Comparison of ENCODE assay signal across 8 mouse cellular contexts in genomic region chr14:8173542-8174250, GRCm38 (mm10). TPM values are rescaled to one million over a fixed set of nuclear protein-coding genes. Genes with fewer than 3 reads are reported as not detected.
DNase-seq lines count a peak whose midpoint lies in the region; ATAC-seq and TF ChIP-seq lines count a peak whose summit lies in the region.
"Not testable (repeated sequence)": the region's sequence is repeated elsewhere in the genome, so short reads cannot be mapped to it uniquely, and the experiment has no call there.

No protein-coding gene starts in this region.

- 22% methylated on average over 5 of the region's 7 CpGs for WGBS in forebrain, embryonic 14.5 days
- 20% methylated on average over 5 of the region's 7 CpGs for WGBS in hindbrain, embryonic 14.5 days
- WGBS in neural tube, embryonic 15.5 days = 37% methylated on average over 7 of the region's 7 CpGs

- not testable (repeated sequence) for H3K27me3 ChIP-seq in forebrain, embryonic 14.5 days (replicated peaks; ENCODE audit: control insufficient read depth, insufficient read depth, low read length); hindbrain, embryonic 14.5 days (ENCODE audit: control insufficient read depth, insufficient read depth, low read length); neural tube, embryonic 15.5 days (replicated peaks)

- DNase-seq in MN1 (ENCODE audit: low spot score) = peak; percentile 47
- peak; percentile 66 for DNase-seq in cerebellum, adult 9-11 months
- peak; percentile 55 for DNase-seq in forebrain, embryonic 14.5 days (ENCODE audit: low spot score)
- peak; percentile 49 for DNase-seq in hindbrain, embryonic 14.5 days (ENCODE audit: low spot score)
- not testable (repeated sequence) for DNase-seq in left cerebral cortex, adult 2 months (ENCODE audit: extremely low spot score in 1 of 2, low spot score in 2 of 2)
- peak; percentile 35 for DNase-seq in lung, postnatal 14 days
- peak; percentile 32 for DNase-seq in thymus, postnatal 36 days

- peak overlapping the region; percentile 99 for H3K4me3 ChIP-seq in forebrain, embryonic 14.5 days (ENCODE audit: low read depth, low read length)
- H3K4me3 ChIP-seq in hindbrain, embryonic 14.5 days (replicated peaks; ENCODE audit: low read length) = peak overlapping the region; percentile 92
- H3K4me3 ChIP-seq in left cerebral cortex, adult 2 months = peak overlapping the region; percentile 98
- H3K4me3 ChIP-seq in neural tube, embryonic 15.5 days (replicated peaks) = peak overlapping the region; percentile 99

- H3K9me3 ChIP-seq in forebrain, embryonic 14.5 days (replicated peaks; ENCODE audit: control insufficient read depth, low read length); hindbrain, embryonic 14.5 days (ENCODE audit: control insufficient read depth, low read length); neural tube, embryonic 15.5 days (replicated peaks): not testable (repeated sequence)

- H3K9ac ChIP-seq in forebrain, embryonic 14.5 days (ENCODE audit: low read length) = peak overlapping the region; percentile 46
- H3K9ac ChIP-seq in hindbrain, embryonic 14.5 days = peak overlapping the region; percentile 93
- peak overlapping the region; percentile 56 for H3K9ac ChIP-seq in neural tube, embryonic 15.5 days (replicated peaks)

- peaks cover 20% of the 10 kb centered on the region for H3K36me3 ChIP-seq in forebrain, embryonic 14.5 days (ENCODE audit: control insufficient read depth, insufficient read depth, low read length)
- peaks cover 24% of the 10 kb centered on the region for H3K36me3 ChIP-seq in hindbrain, embryonic 14.5 days (replicated peaks; ENCODE audit: control insufficient read depth, insufficient read depth)
- H3K36me3 ChIP-seq in neural tube, embryonic 15.5 days = peaks cover 17% of the 10 kb centered on the region

- not testable (repeated sequence) for H3K4me1 ChIP-seq in forebrain, embryonic 14.5 days (ENCODE audit: control insufficient read depth, insufficient read depth, low read length); neural tube, embryonic 15.5 days
- peaks cover 11% of the 10 kb centered on the region for H3K4me1 ChIP-seq in hindbrain, embryonic 14.5 days (replicated peaks; ENCODE audit: control insufficient read depth, insufficient read depth, low read length)

- peak overlapping the region; percentile 56 for H3K4me2 ChIP-seq in forebrain, embryonic 14.5 days (ENCODE audit: low read length)
- peak overlapping the region; percentile 88 for H3K4me2 ChIP-seq in hindbrain, embryonic 14.5 days (replicated peaks)
- H3K4me2 ChIP-seq in neural tube, embryonic 15.5 days = peak overlapping the region; percentile 89

- intact Hi-C loops in left cerebral cortex, adult 2 months (cut with DNase I) = loop anchor here (2.0 to 10.0 kb wide), 2 partner anchors 41 to 81 kb away; partner anchors contain the start of genes Acox2 and Kctd6

- TF ChIP-seq CTCF in left cerebral cortex, adult 2 months (IDR thresholded peaks at IDR 0.05) = peak; percentile 26

- H3K27ac ChIP-seq in forebrain, embryonic 14.5 days (ENCODE audit: low read depth, low read length) = not testable (repeated sequence)
- peak overlapping the region; percentile 90 for H3K27ac ChIP-seq in hindbrain, embryonic 14.5 days
- peak overlapping the region; percentile 71 for H3K27ac ChIP-seq in left cerebral cortex, adult 2 months
- peak overlapping the region; percentile 90 for H3K27ac ChIP-seq in neural tube, embryonic 15.5 days (replicated peaks)

- not testable (repeated sequence) for ATAC-seq in forebrain, embryonic 14.5 days; hindbrain, embryonic 14.5 days (ENCODE audit: low FRiP score)
- ATAC-seq in neural tube, embryonic 15.5 days (ENCODE audit: low FRiP score) = peak; percentile 23

RNA-seq across cellular contexts. Expression of gene Pdhb, which starts 0.9 kb away (rescaled TPM):
- polyA plus RNA-seq in forebrain, embryonic 14.5 days (2014; fragmentation: Nextera tagmentation; extraction: Ambion mirVana) = 240 and 252 TPM in 2 replicates
- polyA plus RNA-seq in hindbrain, embryonic 14.5 days (2014; fragmentation: Nextera tagmentation; extraction: Ambion mirVana) = 271 and 280 TPM in 2 replicates
- total RNA-seq in left cerebral cortex, adult 2 months (2021) = 100 to 1,000 TPM; 159 to 168 TPM
- polyA plus RNA-seq in neural tube, embryonic 15.5 days (2015; fragmentation: Nextera tagmentation; extraction: Ambion mirVana) = 296 and 297 TPM in 2 replicates

RNA-seq across cellular contexts. Expression of gene Kctd6, which starts 40.2 kb away (rescaled TPM):
- 7.0 and 8.4 TPM in 2 replicates for polyA plus RNA-seq in forebrain, embryonic 14.5 days (2014; fragmentation: Nextera tagmentation; extraction: Ambion mirVana)
- 14.5 and 16.2 TPM in 2 replicates for polyA plus RNA-seq in hindbrain, embryonic 14.5 days (2014; fragmentation: Nextera tagmentation; extraction: Ambion mirVana)
- 10 to 100 TPM; 41.5 to 42.1 TPM for total RNA-seq in left cerebral cortex, adult 2 months (2021)
- 15.1 and 22.5 TPM in 2 replicates for polyA plus RNA-seq in neural tube, embryonic 15.5 days (2015; fragmentation: Nextera tagmentation; extraction: Ambion mirVana)
